Mouse (Mus musculus) urinary bladder, postnatal 25 days (tissue): ENCODE results near the gene Fggy.

Experiments
- DNase-seq: peaks from one replicate; pipeline ENCODE4 v3.0.0; 2022; ENCODE audit warnings: low spot score

Gene Fggy

DNA sequence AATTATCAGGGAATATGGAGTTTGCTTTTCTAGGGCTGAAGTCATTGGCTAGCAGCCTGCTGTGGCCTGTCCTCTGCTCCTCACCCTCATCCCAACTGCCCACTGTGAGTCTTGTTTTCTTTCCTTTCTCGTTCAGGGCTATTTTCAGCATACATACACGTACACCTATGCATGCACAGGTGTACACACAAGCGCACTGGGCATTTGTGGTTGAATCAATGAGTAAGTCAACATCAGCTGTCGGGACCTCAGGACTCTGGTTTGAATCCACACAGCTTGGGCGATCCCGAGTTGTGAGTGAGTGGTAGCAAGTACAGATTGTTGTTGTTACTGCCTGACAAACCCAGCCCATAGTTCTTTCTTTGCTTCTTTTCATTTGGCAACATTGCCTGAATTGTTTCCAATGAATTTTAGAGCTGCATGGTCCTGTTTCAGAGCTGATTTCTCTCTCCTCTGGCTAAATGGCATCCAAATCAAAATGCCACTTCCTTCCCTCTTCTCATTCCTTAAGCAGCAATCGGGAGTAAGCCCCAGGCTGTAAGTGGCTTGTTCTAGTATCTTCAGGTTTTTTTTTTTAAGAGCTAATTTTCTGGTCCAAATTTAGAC is 109.1 kb downstream of the Fggy start:
- no peak for DNase-seq

DNA sequence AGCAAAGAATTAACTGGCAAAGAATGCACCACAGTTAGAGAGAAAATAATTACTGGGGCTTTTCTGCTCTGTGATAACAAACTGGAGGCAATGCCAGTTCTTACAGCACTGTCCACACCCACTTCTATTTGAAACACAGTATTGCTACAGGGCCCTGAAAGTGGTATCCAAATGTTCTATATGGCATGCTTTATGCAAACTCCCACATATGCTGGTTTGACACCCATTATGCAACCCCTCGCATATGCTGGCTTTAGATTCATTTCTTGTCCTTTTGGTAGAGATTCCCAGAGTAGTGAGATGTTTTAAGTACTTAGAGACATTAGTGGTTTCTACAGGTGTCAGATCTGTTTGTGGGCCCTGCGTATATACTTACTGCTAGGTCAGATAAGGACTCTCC is 109.6 kb downstream of the Fggy start:
- DNase-seq = no peak

DNA sequence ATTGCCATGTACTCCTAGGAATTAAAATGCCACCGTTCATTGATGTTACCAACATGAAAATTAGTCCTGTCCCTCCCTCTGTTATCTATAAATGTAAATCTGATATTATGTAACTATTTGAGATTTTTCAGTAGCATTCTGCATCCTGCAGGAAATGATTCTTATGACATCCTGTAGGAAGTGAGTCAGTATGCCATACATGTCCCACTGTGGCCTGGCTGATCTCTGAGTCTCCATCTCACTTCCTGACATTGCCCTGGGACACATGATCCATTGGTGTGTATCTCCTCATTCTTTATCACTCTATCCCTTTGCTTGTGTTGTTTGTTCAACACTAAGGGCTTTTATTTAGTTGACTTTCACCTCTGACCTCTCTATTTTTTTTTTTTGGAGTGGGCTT is 110.3 kb downstream of the Fggy start:
- no peak for DNase-seq

DNA sequence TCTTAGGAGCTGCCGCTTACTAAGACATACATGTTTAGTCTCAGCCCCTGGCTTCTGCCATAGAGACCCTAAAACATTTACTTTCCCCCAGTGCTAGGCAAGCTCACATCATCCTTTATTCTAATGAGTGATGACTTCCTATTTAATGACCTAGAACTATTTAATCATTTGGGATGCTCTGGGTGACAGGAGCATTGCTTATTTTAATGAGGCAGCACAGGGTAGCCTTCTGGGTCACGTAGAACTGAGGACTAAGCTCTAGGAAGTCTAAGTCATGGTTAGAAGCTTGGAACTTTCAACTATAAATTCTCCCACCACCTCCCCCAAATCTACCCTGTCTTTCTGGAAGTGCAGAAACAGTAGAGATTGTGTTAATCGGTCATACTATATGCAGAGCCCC is 111.2 kb downstream of the Fggy start:
- no peak for DNase-seq

DNA sequence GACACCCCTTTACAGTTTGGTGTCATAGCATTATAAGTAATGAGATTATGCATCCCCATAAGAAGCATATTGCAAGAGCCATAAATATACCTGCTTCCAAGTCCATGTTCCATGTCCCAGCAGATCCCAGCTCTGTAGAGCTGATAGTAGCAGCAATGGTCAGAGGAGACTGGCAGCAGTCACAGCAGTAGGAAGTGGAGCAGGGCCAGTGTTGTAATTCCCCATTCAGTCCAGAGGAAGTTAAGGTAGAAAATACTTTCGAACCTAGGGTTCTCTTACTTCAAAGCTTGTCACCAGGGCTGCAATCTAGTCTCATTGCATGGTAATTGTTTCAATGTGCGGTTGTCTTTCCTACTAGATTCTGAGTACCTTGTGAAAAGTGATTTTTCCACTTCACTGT is 112.0 kb downstream of the Fggy start:
- no peak for DNase-seq

DNA sequence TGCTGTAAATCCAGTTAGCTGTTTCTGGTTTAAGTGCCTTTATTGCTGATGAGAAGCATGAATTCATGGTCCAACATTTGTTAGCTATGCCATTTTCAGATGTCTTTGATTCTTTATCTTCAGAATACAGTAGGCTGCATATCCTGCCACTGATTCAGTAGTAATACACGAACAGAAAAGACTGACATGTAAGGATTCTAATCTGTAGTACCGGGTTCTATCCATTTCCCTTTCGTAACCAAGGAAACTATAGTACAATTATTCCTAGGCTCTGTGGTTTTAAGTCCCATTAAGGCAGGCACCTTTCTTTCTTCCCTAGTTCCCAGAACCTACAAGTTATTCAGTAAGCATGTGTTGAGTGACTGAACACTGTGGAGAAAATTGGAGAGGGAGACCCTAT is 113.3 kb downstream of the Fggy start:
- DNase-seq = no peak

DNA sequence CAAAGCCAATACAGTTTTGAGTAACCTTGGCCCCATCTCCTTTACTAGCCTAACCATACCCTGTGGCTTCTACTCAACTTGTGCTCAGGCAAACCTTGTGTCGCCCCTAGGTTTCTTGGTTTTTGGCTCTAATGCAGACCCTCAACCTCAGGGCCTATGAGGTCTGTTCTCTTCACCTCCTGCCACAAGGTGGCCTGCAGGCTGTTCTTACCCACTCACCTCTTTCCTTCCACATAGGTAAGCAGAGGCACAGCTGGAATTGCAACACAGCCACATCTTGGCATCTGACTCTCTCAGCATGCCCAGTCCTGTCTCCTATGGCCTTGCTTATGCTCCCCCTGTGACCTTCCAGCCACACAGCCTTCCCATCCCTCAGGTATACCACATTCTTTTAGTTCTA is 114.7 kb downstream of the Fggy start:
- DNase-seq = no peak

DNA sequence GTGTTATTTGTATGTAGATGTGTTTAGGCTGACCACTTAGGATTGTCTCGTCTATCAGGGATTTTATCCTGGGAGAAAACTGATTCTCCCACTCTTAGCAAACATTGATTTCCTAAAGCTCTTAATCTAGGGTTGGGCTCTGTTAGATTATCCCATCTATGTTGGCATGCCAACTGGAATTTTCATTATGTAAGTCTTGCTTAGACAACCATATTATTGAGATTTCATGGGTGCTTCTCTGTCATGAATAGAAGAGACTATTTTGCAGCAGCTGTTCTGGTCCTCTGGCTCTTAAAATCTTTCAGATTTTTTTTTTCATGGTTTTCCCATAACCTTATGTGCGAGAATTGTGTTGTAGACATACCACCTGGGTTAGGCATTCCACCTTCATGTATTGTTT is 119.1 kb downstream of the Fggy start:
- DNase-seq = no peak

DNA sequence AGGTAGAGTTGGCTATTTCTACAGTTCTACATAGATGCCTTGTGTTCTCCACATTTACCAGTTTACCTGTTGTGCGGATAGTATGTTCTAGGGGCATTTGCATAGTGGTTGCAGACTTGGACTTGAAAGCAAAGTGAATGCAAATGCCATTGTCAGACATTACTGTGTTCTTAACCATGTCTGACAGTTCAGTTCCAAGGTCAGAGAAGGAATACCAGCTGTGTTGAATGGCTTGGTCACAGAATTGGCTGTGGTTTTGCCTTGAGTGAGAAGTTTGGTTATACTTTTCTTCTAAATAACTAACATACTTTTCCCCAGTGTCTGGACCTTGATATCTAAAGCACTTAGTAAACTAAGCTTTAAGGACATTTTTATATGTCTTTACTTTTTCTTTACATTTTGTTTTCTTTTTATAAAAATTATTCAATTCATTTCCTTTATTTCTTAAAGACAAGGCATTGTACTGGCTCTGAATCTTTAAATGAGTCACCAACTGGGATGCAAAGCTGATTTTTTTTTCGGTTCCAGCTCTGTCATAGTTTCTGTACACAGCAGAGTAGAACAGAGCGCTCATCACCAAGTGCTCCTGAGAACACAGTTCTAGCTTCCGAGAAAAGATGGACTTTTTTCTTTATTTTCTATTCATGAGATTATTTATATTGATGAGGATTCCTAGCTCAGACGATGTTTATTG is 123.6 kb downstream of the Fggy start:
- no peak for DNase-seq

DNA sequence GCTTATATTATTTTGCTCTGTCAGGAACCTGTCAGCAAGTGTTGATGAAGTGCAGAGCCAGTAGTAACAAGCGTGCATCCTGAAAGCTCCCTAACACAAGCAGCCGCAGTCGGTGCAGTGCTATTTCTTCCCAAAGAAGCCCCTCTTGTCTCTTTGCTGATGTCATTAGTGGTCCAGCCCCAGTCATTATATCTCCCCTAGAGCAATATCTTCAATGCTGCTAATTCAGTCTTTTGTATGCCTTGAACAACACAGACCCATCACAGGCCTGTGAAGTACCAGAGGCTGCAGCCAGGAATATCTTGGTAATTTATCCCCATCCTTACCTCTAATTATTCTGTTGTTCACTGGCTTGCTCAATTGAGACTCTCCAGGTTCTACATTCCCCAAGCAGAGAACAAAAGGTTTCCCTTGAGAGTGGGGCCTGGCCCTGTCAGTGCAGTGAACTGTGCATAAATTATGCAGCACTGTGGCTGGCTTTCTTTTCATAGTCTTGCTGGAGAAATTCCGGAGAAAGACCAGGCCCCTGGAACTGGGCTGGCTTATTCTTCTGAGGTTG is 127.3 kb downstream of the Fggy start:
- no peak for DNase-seq

DNA sequence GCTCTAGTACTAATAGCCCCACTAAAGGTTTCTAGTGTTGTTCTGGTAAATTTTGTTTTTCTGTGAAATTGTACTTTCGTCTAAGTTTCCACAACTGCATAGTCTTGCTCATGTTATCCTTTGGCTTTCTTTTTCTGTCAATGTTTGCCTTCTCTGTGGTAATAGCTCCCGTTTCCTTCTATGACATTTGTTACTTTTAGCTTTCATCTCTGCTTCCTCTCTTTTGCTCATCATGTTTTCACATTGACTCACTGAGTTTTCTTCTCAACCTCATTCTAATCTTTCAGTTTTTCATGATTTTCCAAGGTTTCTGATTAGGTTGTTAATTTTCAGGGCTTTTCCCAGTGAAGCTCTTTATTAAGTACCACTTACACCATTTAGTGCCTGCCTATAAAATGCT is 129.5 kb downstream of the Fggy start:
- DNase-seq = no peak

DNA sequence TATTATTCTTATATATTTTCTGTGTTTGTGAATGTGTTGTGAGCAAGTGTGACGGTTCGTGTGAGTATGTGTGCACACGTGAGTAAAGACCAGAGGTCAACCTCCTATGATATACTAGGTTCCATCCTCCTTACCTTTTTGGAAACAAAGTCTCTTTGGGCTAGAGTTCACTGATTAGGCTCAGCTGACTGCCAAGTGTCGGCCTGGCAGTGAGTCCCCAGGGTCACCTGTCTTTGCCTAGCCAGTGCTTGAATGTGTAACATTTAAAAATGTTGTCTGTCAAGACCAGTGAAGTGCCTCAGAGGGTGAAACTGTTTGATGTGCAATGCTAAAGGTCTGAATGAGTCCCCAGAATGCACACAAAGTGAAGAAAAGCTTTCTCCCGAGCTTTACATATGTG is 130.0 kb downstream of the Fggy start:
- DNase-seq = no peak

DNA sequence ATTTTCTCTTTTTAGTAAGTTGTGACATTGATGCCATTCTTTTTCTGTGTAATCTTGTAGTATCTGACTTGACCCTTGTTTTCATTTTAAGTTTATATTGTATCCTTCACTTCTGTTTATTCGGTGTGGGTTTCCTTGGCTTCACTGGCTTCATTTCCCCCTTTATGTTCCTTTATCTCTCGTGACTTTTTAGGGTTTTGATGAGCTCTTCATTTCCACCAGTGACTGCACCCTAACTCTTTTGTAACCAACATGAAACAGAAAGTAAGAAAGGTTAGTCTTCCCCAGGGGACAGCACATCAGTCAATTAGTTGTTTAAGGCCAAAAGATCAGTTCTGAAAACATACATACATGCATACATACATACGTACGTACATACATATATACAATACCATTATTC is 130.9 kb downstream of the Fggy start:
- DNase-seq = no peak

DNA sequence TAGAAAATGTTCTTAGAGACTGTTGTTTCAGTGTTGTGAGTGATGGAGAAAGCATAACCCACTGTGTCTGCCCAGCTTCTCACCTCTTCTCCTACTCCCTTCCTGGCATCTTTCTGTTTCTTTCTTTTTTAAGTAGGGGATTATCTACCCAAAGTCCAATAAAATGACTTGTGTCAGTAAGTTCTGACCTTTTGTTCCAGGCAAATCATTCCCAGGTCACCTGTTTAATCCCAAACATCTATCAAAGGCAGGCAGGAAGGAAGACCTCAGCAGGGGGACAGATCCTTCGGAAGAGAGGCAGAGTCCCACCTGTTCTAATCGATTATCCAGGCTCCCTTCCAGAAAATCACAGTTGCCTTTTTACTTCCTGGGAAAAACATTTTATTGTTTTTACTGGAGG is 143.1 kb downstream of the Fggy start:
- DNase-seq = no peak

DNA sequence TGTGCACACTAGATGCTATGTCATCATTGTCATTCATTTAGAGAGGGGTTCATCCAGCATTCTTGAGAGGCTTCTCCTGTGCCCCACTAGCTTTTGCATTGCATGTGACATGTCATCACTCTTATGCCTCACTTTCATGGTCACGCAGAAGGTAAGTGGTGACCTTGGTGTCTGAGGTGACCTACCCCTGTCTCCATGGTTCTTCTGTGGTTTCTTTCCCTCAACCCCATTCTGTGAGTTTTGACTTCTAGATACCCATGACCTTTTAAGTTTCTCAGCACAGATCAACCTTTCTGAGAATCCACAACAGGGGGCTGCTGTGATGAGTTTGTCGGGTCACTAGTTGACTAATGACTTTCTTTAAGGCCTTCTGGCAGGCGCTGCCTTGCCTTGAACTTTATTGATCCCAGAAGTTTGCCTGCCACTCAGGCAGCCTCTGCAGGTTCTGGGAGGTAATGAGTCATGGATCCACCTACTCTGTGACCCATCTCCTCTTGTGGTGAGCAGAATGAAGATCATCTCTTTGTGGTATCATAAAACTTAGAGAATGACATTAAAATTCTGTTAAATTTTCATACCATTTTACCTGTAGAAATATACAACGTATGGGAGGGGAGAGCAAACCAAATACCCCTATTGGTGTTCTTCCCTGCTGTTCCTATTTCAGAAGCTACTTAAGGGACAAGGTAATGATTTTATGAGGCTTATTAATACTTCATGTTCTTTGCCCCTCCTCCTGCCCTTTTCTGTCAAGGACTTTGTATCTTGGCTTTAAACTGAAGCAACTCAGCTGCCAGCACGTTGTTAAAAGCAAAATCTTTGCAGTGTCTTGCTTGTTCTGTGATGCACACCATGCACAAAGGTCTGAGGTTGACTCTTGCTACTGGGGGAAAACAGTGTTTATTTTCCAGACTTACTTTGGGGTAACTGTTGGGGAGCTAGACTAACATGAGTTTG is 150.9 kb downstream of the Fggy start:
- no peak for DNase-seq

DNA sequence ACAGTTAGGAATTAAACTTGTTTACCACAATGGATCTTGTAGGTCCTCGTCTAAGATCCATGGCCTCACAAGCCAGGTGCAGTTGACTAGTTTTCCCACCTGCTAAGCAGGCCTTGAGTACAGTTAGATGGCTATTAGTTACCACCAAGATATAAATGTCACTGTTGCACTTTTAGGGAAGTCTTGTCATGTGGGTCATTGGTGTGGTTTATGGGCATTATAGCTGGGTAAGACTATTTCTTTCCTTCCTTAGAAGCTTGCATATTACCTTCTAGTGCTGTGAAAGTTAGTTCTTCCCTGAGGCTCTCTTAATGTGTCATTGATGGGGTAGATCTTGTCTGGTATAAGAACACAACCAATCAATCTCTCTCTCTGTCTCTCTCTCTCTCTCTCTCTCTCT is 152.4 kb downstream of the Fggy start:
- DNase-seq = no peak

DNA sequence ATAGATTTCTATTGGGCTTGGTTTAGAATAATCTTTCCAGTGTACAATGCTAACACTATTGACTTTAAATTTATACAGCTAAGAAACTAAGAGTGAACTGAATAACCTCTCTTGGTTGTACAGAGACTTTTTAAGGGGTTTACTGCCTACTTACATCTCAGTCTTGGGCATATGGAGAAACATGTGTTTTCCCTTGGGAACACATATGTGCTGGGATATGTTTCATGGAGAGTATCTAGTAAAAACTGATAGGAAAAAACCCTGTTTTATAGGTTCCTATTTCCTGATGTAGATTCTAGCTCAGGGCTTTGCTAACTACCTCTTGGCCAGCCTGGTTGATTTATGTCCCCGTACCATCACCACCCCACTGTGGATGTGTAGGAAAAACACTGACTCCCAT is 155.5 kb downstream of the Fggy start:
- DNase-seq = no peak

DNA sequence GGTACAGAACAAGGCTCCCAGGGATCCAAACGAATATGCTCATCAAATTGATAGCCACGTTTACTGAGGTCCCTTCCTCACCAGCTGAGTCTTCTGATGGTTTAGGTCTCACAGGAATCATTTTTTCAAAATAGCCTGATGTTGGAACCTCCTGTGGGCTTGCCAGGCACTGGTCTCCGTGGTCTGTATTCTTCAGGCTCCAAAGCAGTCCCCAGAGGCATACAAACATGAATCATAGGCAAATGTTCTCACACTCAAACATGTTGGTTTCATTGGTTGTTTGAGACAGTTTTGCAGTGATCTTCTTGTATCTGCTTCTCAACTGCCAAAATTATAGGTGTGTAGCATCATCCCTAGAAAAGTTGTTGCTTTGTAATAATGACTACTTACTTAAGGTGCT is 156.0 kb downstream of the Fggy start:
- no peak for DNase-seq

DNA sequence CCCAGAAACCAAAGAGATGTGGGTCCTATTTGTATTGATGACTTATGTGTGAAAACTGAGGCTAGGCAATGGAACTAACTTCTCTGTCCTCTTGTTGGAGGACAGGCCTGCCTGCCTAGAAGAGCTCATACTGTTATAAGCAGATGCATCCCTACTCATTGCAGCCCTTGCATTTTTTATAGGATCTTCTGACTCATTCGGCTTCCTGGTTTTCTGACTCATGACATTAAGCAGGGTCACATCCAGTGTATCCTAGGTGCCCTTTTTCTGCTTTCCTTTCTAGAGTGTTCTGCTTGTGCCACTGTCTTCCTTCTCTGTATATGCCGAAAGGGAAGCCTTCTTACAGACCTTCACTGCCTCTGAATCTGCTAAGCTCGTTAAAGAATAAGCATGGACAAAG is 158.8 kb downstream of the Fggy start:
- DNase-seq = no peak

DNA sequence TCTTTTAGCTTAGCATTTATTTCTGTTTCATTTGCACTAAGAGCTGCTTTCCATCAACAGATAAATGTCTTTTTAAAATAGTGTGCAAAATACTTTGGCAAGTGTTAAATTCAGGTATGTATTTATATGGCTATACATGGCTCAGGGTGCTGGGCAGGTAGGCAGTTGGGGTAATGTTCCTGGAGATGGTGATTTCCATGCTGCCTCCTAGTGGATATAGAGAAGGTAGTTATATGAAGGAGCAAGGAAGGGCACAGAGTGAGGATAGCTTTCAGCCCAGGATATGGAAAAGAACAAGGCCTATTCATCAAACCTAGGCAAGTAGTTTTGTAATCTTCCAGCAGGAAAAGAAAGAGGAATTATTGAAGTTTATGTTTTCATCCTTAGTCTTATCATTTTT is 166.3 kb downstream of the Fggy start:
- DNase-seq = no peak

DNA sequence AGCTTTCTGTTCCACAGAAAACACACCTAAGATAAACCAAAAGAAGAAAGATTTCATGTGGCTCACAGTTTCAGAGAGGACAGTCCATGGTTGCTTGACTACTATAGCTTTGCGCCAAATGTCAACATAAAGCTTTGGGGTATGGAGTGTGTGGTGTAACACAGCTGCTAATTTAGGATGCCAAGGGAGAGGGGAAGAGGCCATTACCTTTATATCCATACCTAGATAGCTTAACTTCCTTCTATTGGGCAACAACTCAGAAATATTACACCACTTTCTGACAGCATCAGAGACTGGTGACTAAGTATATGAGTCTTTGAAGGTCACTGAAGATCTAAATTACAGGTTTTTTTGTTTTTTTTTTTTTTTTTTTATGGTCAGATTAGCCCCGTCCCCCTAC is 169.1 kb downstream of the Fggy start:
- no peak for DNase-seq

DNA sequence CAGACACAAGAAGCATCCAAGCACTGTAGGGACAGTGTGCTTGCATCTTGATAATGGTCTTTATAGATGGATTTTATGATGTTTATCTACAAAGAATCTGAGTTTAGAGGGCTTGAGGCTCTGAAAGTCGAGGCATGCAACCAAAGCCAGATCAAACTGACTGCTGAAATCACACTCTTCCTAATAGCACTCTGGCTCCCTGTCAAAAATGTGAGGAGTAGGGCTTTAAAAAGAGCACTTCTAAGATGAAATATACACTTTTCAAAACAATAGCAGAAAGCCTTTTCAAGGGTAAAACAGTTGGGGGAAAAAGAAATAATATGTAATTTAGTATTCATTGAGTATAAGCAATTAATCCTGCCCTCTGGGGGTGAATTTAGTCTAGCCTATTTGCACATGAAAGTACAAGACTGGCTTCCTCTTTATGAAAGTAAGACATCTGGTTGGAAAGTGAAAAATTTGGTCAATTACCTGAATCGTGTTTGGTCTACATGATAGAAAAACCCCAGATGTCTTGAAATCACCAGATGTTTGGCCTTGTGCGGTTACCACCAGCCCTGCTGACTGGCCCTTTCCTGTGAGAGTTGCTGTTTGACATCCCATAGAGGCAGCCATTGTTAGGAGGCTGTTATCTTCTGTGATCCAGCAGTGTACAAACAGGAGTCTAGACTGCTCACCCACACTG is 172.0 kb downstream of the Fggy start:
- no peak for DNase-seq
